Mouse (Mus musculus): Measurements from ENCODE around the gene Rd3. TPM values are rescaled to one million over a fixed set of nuclear protein-coding genes. Genes with fewer than 3 reads are reported as not detected.

The Rd3 gene
- polyA plus RNA-seq (2015; fragmentation: Nextera tagmentation; extraction: Ambion mirVana) = 0.06 and 0.14 TPM in 2 replicates

- peaks cover 21% of the 10 kb centered on the region; the same call in 1 of the 2 replicates for H3K27me3 ChIP-seq
Observed at GRCm38 (mm10) chr1:191977187-191977586, at the start of gene Rd3. Rd3 (plus strand) TSS chr1:191977370.

GRCm38 (mm10) chr1:191928345-191928744, 48.8 kb upstream of the Rd3 start:
- DNase-seq (no peak), ATAC-seq (ENCODE audit: low read depth) (no peak)
- no peaks in the 10 kb centered on the region for H3K4me1 ChIP-seq (replicated peaks)
- H3K27me3 ChIP-seq = peaks cover 37% of the 10 kb centered on the region
- H3K4me2 ChIP-seq = no peak overlapping the region
- no peak overlapping the region for H3K27ac ChIP-seq
- H3K4me3 ChIP-seq (replicated peaks) = no peak overlapping the region
- H3K9ac ChIP-seq = no peak overlapping the region
- WGBS (ENCODE audit: insufficient replicate concordance) = 44% methylated on average over 7 of the region's 7 CpGs
- H3K9me3 ChIP-seq (replicated peaks) = no peaks in the 10 kb centered on the region
- no peaks in the 10 kb centered on the region for H3K36me3 ChIP-seq

More at GRCm38 (mm10) chr1:191977187-191977586, at the start of gene Rd3:
- no peaks in the 10 kb centered on the region for H3K9me3 ChIP-seq (replicated peaks)
- ATAC-seq (ENCODE audit: low read depth) (no peak), DNase-seq (no peak)
- no peak within 1 kb of the TSS for H3K4me3 ChIP-seq (replicated peaks)
- no peak within 1 kb of the TSS for H3K27ac ChIP-seq
- H3K36me3 ChIP-seq = no peaks in the 10 kb centered on the region
- no peaks in the 10 kb centered on the region for H3K4me1 ChIP-seq (replicated peaks)
- no peak within 1 kb of the TSS for H3K4me2 ChIP-seq
- WGBS (ENCODE audit: insufficient replicate concordance) = 44% methylated on average over 5 of the region's 5 CpGs
- no peak within 1 kb of the TSS for H3K9ac ChIP-seq

- 53% methylated on average over 8 of the region's 8 CpGs for WGBS (ENCODE audit: insufficient replicate concordance)
- H3K27ac ChIP-seq = no peak overlapping the region
- H3K9me3 ChIP-seq (replicated peaks) = no peaks in the 10 kb centered on the region
- H3K36me3 ChIP-seq = no peaks in the 10 kb centered on the region
- ATAC-seq (ENCODE audit: low read depth) (no peak), DNase-seq (no peak)
- H3K4me2 ChIP-seq = no peak overlapping the region
- no peaks in the 10 kb centered on the region for H3K4me1 ChIP-seq (replicated peaks)
- H3K9ac ChIP-seq = no peak overlapping the region
- no peak overlapping the region for H3K4me3 ChIP-seq (replicated peaks)
- peaks cover 38% of the 10 kb centered on the region for H3K27me3 ChIP-seq
Observed at GRCm38 (mm10) chr1:191929065-191929464, 48.1 kb upstream of the Rd3 start.

GRCm38 (mm10) chr1:191929897-191930524, 47.2 kb upstream of the Rd3 start:
- DNase-seq = no peak
- 55% methylated on average over 12 of the region's 12 CpGs for WGBS (ENCODE audit: insufficient replicate concordance)
- no peaks in the 10 kb centered on the region for H3K4me1 ChIP-seq (replicated peaks)
- peaks cover 38% of the 10 kb centered on the region for H3K27me3 ChIP-seq
- H3K27ac ChIP-seq = no peak overlapping the region
- no peaks in the 10 kb centered on the region for H3K36me3 ChIP-seq
- no peak overlapping the region for H3K9ac ChIP-seq
- H3K4me3 ChIP-seq (replicated peaks) = no peak overlapping the region
- no peak for ATAC-seq (ENCODE audit: low read depth)
- H3K9me3 ChIP-seq (replicated peaks) = no peaks in the 10 kb centered on the region
- H3K4me2 ChIP-seq = no peak overlapping the region

GRCm38 (mm10) chr1:191930525-191931105, 46.6 kb upstream of the Rd3 start:
- Histone ChIP-seq H3K27ac (no peak overlapping the region), H3K36me3 (no peaks in the 10 kb centered on the region), H3K9ac (no peak overlapping the region), H3K9me3 (replicated peaks) (no peaks in the 10 kb centered on the region), H3K27me3 (peaks cover 38% of the 10 kb centered on the region), H3K4me1 (replicated peaks) (no peaks in the 10 kb centered on the region), H3K4me3 (replicated peaks) (no peak overlapping the region), H3K4me2 (no peak overlapping the region)
- ATAC-seq (ENCODE audit: low read depth) = no peak
- WGBS (ENCODE audit: insufficient replicate concordance) = 67% methylated on average over 3 of the region's 3 CpGs
- no peak for DNase-seq

- Histone ChIP-seq H3K9ac (no peak overlapping the region), H3K9me3 (replicated peaks) (no peaks in the 10 kb centered on the region), H3K4me1 (replicated peaks) (no peaks in the 10 kb centered on the region), H3K27me3 (peaks cover 38% of the 10 kb centered on the region), H3K4me3 (replicated peaks) (no peak overlapping the region), H3K4me2 (no peak overlapping the region), H3K27ac (no peak overlapping the region), H3K36me3 (no peaks in the 10 kb centered on the region)
- 63% methylated on average over 8 of the region's 8 CpGs for WGBS (ENCODE audit: insufficient replicate concordance)
- no peak for ATAC-seq (ENCODE audit: low read depth)
- no peak for DNase-seq
Observed at GRCm38 (mm10) chr1:191932286-191932985, 44.7 kb upstream of the Rd3 start.

GRCm38 (mm10) chr1:191932986-191933632, 44.1 kb upstream of the Rd3 start:
- Histone ChIP-seq H3K27me3 (peaks cover 38% of the 10 kb centered on the region), H3K4me2 (no peak overlapping the region), H3K4me3 (replicated peaks) (no peak overlapping the region), H3K27ac (no peak overlapping the region), H3K36me3 (no peaks in the 10 kb centered on the region), H3K4me1 (replicated peaks) (no peaks in the 10 kb centered on the region), H3K9ac (no peak overlapping the region), H3K9me3 (replicated peaks) (no peaks in the 10 kb centered on the region)
- ATAC-seq (ENCODE audit: low read depth) = no peak
- DNase-seq = no peak
- WGBS (ENCODE audit: insufficient replicate concordance) = 55% methylated on average over 4 of the region's 4 CpGs

- Histone ChIP-seq H3K4me3 (replicated peaks) (no peak overlapping the region), H3K27me3 (no peaks in the 10 kb centered on the region), H3K4me2 (no peak overlapping the region), H3K27ac (no peak overlapping the region), H3K9ac (no peak overlapping the region), H3K36me3 (no peaks in the 10 kb centered on the region), H3K4me1 (replicated peaks) (peaks cover 11% of the 10 kb centered on the region), H3K9me3 (replicated peaks) (no peaks in the 10 kb centered on the region)
- ATAC-seq (ENCODE audit: low read depth) = no peak
- WGBS (ENCODE audit: insufficient replicate concordance) = 39% methylated on average over 6 of the region's 6 CpGs
- DNase-seq = no peak
Observed at GRCm38 (mm10) chr1:191943638-191944037, 33.5 kb upstream of the Rd3 start.

GRCm38 (mm10) chr1:191945341-191945740, 31.8 kb upstream of the Rd3 start:
- no peak overlapping the region for H3K27ac ChIP-seq
- H3K9ac ChIP-seq = no peak overlapping the region
- no peaks in the 10 kb centered on the region for H3K36me3 ChIP-seq
- H3K4me1 ChIP-seq (replicated peaks) = peaks cover 11% of the 10 kb centered on the region
- 73% methylated on average over 8 of the region's 8 CpGs for WGBS (ENCODE audit: insufficient replicate concordance)
- H3K4me3 ChIP-seq (replicated peaks) = no peak overlapping the region
- DNase-seq (no peak), ATAC-seq (ENCODE audit: low read depth) (no peak)
- no peaks in the 10 kb centered on the region for H3K9me3 ChIP-seq (replicated peaks)
- no peaks in the 10 kb centered on the region for H3K27me3 ChIP-seq
- no peak overlapping the region for H3K4me2 ChIP-seq

GRCm38 (mm10) chr1:191945756-191946155, 31.4 kb upstream of the Rd3 start:
- H3K4me3 ChIP-seq (replicated peaks) = no peak overlapping the region
- H3K4me1 ChIP-seq (replicated peaks) = peaks cover 11% of the 10 kb centered on the region
- no peaks in the 10 kb centered on the region for H3K9me3 ChIP-seq (replicated peaks)
- no peak overlapping the region for H3K9ac ChIP-seq
- no peak overlapping the region for H3K4me2 ChIP-seq
- WGBS (ENCODE audit: insufficient replicate concordance) = 62% methylated on average over 5 of the region's 5 CpGs
- no peak overlapping the region for H3K27ac ChIP-seq
- DNase-seq (no peak), ATAC-seq (ENCODE audit: low read depth) (no peak)
- no peaks in the 10 kb centered on the region for H3K36me3 ChIP-seq
- no peaks in the 10 kb centered on the region for H3K27me3 ChIP-seq

GRCm38 (mm10) chr1:191946261-191946660, 30.9 kb upstream of the Rd3 start:
- Histone ChIP-seq H3K9ac (no peak overlapping the region), H3K36me3 (no peaks in the 10 kb centered on the region), H3K27me3 (no peaks in the 10 kb centered on the region), H3K4me1 (replicated peaks) (peaks cover 11% of the 10 kb centered on the region), H3K9me3 (replicated peaks) (no peaks in the 10 kb centered on the region), H3K4me2 (no peak overlapping the region), H3K27ac (no peak overlapping the region), H3K4me3 (replicated peaks) (no peak overlapping the region)
- DNase-seq (no peak), ATAC-seq (ENCODE audit: low read depth) (no peak)
- 64% methylated on average over 7 of the region's 7 CpGs for WGBS (ENCODE audit: insufficient replicate concordance)

Data from liver, embryonic 13.5 days (tissue).